Mouse (Mus musculus) testis, adult 2 months (tissue): ENCODE measurements around the gene Mrm3.

Experiments
- CTCF ChIP-seq: fragments of 200-500 bp; IDR thresholded peaks from 2 replicates; pipeline ENCODE4 v1.5.1; 2012; ENCODE audit warnings: low read depth, mild to moderate bottlenecking, inconsistent platforms, low read length, moderate library complexity; ENCODE audit not compliant: control insufficient read depth, insufficient read depth, insufficient replicate concordance
- POLR2A ChIP-seq: fragments of 200-500 bp; IDR thresholded peaks from 2 replicates; pipeline ENCODE4 v1.6.1; 2012; ENCODE audit warnings: low read depth, mild to moderate bottlenecking, inconsistent platforms, low read length, moderate library complexity; ENCODE audit not compliant: control insufficient read depth

- TF ChIP-seq CTCF (no peak), POLR2A (no peak)
These were observed 50.6 kb downstream of the Mrm3 start for GRCm38 (mm10) chr11:76294078-76294477.
